Mouse (Mus musculus) CD4-positive, CD25-positive, alpha-beta regulatory T cell, adult 9 weeks (primary cell): ENCODE results near the gene Pex19. TPM values are rescaled to one million over a fixed set of nuclear protein-coding genes. Genes with fewer than 3 reads are reported as not detected.

ENCODE experiments used
- polyA plus RNA-seq: library from polyadenylated mRNA; unstranded; fragments of 100-300 nt; shearing (Covaris generic); gene quantifications from one replicate; pipeline ENCODE4 v1.2.1, GENCODE M21; 2017

Pex19 gene
- 66.5 TPM for polyA plus RNA-seq

DNA sequence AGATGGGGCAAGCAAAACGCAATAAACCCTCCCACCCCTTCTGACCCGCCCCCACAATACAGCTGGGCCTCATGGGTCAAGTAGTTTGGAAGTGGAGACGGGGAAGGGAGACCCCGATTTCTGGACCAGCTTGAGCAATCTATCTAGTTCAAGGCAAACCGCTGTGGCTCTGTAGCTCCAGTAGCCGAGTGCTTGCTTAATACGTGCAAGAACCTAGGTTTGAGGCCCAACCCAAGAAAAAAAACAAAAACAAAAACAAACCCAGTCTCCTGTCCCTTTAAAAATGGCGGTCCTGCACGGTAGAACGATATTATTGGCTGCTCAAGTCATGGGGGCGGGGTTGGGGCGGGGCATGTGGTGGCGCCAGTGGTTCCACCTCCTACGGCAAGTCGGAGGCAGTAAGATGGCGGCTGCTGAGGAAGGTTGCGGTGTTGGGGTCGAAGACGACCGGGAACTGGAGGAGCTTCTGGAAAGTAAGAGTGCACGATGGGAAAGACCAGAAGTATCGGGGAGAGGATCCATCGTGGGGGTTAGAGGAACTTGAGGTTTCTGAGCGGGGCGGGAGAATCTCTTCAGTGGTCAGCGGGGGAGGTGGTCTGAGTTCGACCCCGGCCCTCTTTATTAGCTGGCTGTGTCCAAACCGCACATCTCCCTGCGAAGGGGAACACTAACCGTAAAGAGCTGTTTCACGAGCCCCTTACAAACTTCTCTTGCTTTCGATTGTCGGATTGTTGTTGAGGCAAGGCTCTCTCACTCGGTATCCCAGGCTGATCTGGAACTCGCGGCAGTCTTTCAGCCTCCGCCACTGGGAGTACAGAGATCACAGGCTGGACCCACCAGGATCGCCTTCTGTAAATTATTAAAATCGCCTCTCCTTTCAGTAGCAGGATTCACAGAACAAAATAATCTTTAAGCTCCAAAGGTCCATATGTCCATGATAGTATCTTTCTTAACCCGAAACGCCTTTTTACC is at the start of gene Pex19:
Gene Pex19, plus strand, starts transcription at position 380 of the 972 bp plus-strand sequence.

DNA sequence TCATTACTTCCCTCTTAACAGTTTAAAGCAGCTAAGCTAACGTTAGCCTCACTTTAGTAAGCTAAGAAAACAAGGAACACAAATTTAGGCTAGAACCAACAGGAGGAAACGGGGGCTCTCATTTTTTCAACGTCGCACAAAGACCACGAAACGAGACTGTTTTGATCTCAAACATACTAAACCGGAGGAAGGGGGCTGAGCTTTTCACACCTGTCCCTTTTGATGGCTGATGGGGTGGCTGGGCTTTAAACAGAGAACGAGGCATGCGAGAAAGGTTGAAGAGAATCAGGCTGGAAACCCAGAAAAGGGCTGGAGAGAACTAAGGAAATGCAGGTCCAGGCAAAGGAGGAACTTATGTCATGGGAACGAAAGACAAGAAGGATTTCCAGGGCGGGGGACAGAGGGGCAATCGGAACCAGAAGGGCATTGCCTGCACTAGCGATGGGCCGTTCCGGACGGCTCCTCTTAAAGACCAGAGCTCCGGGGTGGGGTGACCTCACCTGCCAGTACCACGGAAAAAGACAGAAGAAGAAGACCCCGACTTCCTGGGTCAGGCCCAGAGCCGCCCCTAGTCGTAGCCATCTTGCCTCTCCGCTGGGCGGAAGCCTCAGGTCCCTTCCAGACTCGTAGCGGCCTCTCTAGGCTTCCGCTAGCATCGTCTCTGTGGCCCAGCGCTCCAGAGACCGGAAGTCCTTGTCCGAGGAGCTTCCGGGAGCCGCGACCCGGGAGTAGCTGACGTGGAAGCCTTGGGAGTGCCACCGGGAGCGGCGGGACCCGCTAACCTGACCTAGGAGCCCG is 44.3 kb upstream of the Pex19 start, which contains the start of the genes Copa and Ncstn:
Gene Copa, plus strand, starts transcription at position 429 of the 798 bp plus-strand sequence.
Gene Ncstn, minus strand, starts transcription at position 695 of the 798 bp plus-strand sequence.

DNA sequence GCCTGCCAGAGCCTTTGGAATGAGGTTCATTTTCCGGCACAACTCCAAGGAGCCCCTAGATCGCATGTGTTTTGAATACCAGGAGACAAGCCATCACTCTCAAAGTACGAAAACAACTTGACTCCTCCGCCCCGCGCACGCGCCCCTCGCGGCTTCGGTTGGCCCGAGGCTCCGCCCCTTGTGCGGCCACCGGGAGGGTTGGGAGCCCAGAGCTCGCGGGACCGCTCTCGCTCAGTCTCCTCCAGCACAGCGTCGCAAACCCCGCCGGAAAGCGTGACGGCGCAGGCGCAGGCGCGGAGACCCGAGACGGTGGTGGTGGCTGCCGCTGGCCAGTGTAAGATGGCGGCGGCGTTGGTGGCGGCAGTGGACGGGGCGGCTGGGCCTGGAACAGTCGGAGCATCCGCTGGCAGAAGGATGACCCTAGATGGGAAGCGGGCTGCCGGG is 21.3 kb downstream of the Pex19 start, which contains the start of gene Dcaf8:
Gene Dcaf8, plus strand, starts transcription at position 250 of the 444 bp plus-strand sequence.

Other genes with a start within 250 kb of the Pex19 start
- 0.77 TPM for gene Gm10521, start 231.1 kb upstream of the Pex19 start, polyA plus RNA-seq
- 582 TPM for gene Slamf6, start 209.2 kb upstream of the Pex19 start, polyA plus RNA-seq
- gene Vangl2, start 98.3 kb upstream of the Pex19 start, polyA plus RNA-seq, result 2.2 TPM
- not detected for gene Nhlh1, start 69.2 kb upstream of the Pex19 start, polyA plus RNA-seq
- 258 TPM for gene Copa, start 44.2 kb upstream of the Pex19 start, polyA plus RNA-seq
- 165 TPM for gene Ncstn, start 44.0 kb upstream of the Pex19 start, polyA plus RNA-seq
- gene Dcaf8, start 21.3 kb downstream of the Pex19 start, polyA plus RNA-seq, result 183 TPM
- 80.0 TPM for gene Pea15a, start 80.0 kb downstream of the Pex19 start, polyA plus RNA-seq
- 0.15 TPM for gene Casq1, start 93.1 kb downstream of the Pex19 start, polyA plus RNA-seq
- not detected for gene Atp1a4, start 131.7 kb downstream of the Pex19 start, polyA plus RNA-seq
- gene Igsf8, start 134.9 kb downstream of the Pex19 start, polyA plus RNA-seq, result 26.3 TPM
- gene Atp1a2, start 171.3 kb downstream of the Pex19 start, polyA plus RNA-seq, result 0.22 TPM
- not detected for gene Kcnj9, start 202.6 kb downstream of the Pex19 start, polyA plus RNA-seq
- gene Kcnj10, start 214.5 kb downstream of the Pex19 start, polyA plus RNA-seq, result not detected
- gene Pigm, start 249.8 kb downstream of the Pex19 start, polyA plus RNA-seq, result 9.3 TPM